Mouse (Mus musculus): Measurements from ENCODE around the gene Cep128. TPM values are rescaled to one million over a fixed set of nuclear protein-coding genes. Genes with fewer than 3 reads are reported as not detected.
A peak's percentile ranks its signal among the peaks of the same experiment; 100 is the strongest.

Cep128 gene
- polyA plus RNA-seq, 1 experiment from 2014 or later = 7.4 TPM

DNA sequence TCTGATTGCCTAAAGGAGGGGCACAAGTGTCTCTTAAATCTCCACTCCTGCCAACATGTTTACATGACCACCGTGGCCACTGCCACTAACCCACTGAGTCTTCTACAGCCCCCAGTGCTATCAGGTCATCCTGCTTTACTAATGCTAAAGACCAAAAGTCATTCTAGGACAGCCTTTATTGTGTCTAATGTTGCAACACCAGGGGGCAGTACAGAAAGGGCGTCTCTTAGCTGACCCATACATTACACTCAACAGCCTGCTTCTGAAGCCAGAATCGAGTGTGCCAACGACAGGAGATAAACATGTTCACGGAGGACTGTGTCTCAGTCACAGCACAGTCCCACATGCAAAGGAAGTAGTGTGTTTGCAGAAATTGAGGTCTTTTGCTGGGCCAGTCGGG, 30.9 kb upstream of the Cep128 start:
- H3K4me3 ChIP-seq (ENCODE audit: control insufficient read depth in 1 of 2, insufficient read depth in 1 of 2, low read depth in 1 of 2, low read length in 2 of 2) = no peak overlapping the region
- H3K36me3 ChIP-seq (ENCODE audit: control insufficient read depth, insufficient read depth, low read length) = no peaks in the 10 kb centered on the region
- no peak overlapping the region for H3K27ac ChIP-seq (replicated peaks in 1 of 2; ENCODE audit: control insufficient read depth in 1 of 2, insufficient read depth in 1 of 2, low read depth in 2 of 2, low read length in 2 of 2)
- H3K4me1 ChIP-seq (ENCODE audit: control insufficient read depth in 2 of 2, insufficient read depth in 2 of 2, low read length in 2 of 2) = no peaks in the 10 kb centered on the region
- 66% methylated on average over 6 of the region's 6 CpGs for WGBS
- H3K4me2 ChIP-seq (ENCODE audit: low read length) = no peak overlapping the region
- H3K9me3 ChIP-seq (ENCODE audit: control insufficient read depth, low read length) = no peaks in the 10 kb centered on the region
- no peak overlapping the region for H3K9ac ChIP-seq (ENCODE audit: low read length)
- H3K27me3 ChIP-seq (ENCODE audit: control insufficient read depth, insufficient read depth, low read length) = no peaks in the 10 kb centered on the region
- no peak for ATAC-seq (ENCODE audit: insufficient number of reproducible peaks, insufficient read depth, low FRiP score, low read depth)

DNA sequence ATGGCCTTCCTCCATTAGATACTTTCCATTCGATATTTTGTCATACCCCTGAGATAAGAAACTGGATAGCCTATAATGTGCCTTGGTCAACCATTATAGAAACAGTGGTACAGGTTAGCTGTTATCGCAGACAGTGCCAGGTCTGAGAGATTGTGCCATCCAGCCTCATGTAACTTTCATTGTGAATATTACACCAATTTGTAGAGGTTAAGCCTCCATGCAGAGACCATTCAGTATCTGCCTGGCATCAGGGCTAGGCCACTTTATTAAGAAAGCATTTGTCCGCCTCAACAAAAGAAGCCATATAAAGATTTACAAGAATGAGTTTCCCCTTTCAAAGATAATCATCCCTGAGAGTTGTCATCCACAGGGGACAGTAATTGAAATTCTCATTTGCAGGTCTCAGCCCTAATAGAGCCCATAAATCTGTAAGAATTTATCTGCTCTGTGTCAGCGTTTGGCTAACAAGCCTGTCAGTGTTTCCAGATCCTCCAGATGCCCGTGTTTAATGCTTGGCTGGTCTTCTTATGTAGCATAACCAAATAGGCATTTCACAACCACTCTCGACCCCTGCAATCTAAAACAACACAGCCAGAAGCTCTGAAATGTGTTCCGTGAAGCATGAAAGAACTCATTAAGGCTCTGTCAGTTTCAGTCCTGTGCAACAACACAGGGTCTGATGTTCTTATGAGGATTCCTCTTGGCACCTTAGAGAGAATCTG, 28.4 kb upstream of the Cep128 start:
- H3K9me3 ChIP-seq (ENCODE audit: control insufficient read depth, low read length) = no peaks in the 10 kb centered on the region
- H3K36me3 ChIP-seq (ENCODE audit: control insufficient read depth, insufficient read depth, low read length) = no peaks in the 10 kb centered on the region
- H3K27me3 ChIP-seq (ENCODE audit: control insufficient read depth, insufficient read depth, low read length) = no peaks in the 10 kb centered on the region
- H3K4me3 ChIP-seq (ENCODE audit: control insufficient read depth in 1 of 2, insufficient read depth in 1 of 2, low read depth in 1 of 2, low read length in 2 of 2) = no peak overlapping the region
- H3K4me1 ChIP-seq (ENCODE audit: control insufficient read depth in 2 of 2, insufficient read depth in 2 of 2, low read length in 2 of 2) = no peaks in the 10 kb centered on the region
- ATAC-seq (ENCODE audit: insufficient number of reproducible peaks, insufficient read depth, low FRiP score, low read depth) = no peak
- H3K9ac ChIP-seq (ENCODE audit: low read length) = no peak overlapping the region
- no peak overlapping the region for H3K27ac ChIP-seq (replicated peaks in 1 of 2; ENCODE audit: control insufficient read depth in 1 of 2, insufficient read depth in 1 of 2, low read depth in 2 of 2, low read length in 2 of 2)
- WGBS = 70% methylated on average over 7 of the region's 7 CpGs
- no peak overlapping the region for H3K4me2 ChIP-seq (ENCODE audit: low read length)

DNA sequence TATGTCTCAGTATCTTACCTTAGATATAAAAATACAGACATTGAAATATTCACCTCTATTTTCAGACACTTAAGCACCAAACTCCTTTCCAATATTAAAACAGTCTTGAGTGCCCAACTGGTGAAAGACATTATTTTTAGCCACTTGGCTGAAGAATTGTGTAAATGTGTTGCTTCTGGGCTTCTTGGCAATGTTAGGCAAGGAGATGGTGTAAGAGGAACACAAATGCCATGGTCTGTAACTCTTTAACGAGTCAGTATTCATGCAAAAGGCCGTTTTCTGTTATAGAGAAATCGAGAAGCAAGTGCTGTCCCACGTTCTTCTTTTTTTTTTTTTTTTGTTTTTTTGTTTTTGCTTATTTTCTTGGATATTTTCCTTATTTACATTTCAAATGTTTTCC, 26.1 kb upstream of the Cep128 start:
- no peaks in the 10 kb centered on the region for H3K4me1 ChIP-seq (ENCODE audit: control insufficient read depth in 2 of 2, insufficient read depth in 2 of 2, low read length in 2 of 2)
- ATAC-seq (ENCODE audit: insufficient number of reproducible peaks, insufficient read depth, low FRiP score, low read depth) = no peak

DNA sequence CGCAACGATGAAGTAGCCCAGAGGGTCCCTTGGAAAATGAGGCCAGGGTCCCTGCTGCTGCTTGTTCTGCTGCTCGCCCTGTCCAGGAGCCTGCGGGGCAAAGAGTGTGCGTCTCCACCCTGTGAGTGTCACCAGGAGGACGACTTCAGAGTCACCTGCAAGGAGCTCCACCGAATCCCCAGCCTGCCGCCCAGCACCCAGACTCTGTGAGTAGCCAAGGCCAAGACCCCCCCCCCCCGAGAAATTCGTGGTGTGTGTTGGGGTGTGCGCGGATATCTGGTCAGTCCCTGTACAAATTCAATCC, 16.8 kb upstream of the Cep128 start:
- H3K27me3 ChIP-seq (ENCODE audit: control insufficient read depth, insufficient read depth, low read length) = peaks cover 11% of the 10 kb centered on the region
- H3K4me2 ChIP-seq (ENCODE audit: low read length) = peak overlapping the region; percentile 91
- H3K9me3 ChIP-seq (ENCODE audit: control insufficient read depth, low read length) = no peaks in the 10 kb centered on the region
- no peaks in the 10 kb centered on the region; a peak in 1 of 4 replicates for H3K4me1 ChIP-seq (ENCODE audit: control insufficient read depth in 2 of 2, insufficient read depth in 2 of 2, low read length in 2 of 2)
- H3K4me3 ChIP-seq (ENCODE audit: control insufficient read depth in 1 of 2, insufficient read depth in 1 of 2, low read depth in 1 of 2, low read length in 2 of 2) = peak overlapping the region; percentile 43 to 44
- H3K9ac ChIP-seq (ENCODE audit: low read length) = peak overlapping the region; percentile 54; the same call in 1 of the 2 replicates
- WGBS = 5% methylated on average over 12 of the region's 12 CpGs
- H3K36me3 ChIP-seq (ENCODE audit: control insufficient read depth, insufficient read depth, low read length) = no peaks in the 10 kb centered on the region
- ATAC-seq (ENCODE audit: insufficient number of reproducible peaks, insufficient read depth, low FRiP score, low read depth) = no peak
- no peak overlapping the region for H3K27ac ChIP-seq (replicated peaks in 1 of 2; ENCODE audit: control insufficient read depth in 1 of 2, insufficient read depth in 1 of 2, low read depth in 2 of 2, low read length in 2 of 2)

More for the DNA sequence above, 26.1 kb upstream of the Cep128 start:
- H3K9ac ChIP-seq (ENCODE audit: low read length) = no peak overlapping the region
- H3K36me3 ChIP-seq (ENCODE audit: control insufficient read depth, insufficient read depth, low read length) = no peaks in the 10 kb centered on the region
- H3K27me3 ChIP-seq (ENCODE audit: control insufficient read depth, insufficient read depth, low read length) = no peaks in the 10 kb centered on the region
- 74% methylated on average over 4 of the region's 4 CpGs for WGBS
- H3K4me3 ChIP-seq (ENCODE audit: control insufficient read depth in 1 of 2, insufficient read depth in 1 of 2, low read depth in 1 of 2, low read length in 2 of 2) = no peak overlapping the region
- H3K9me3 ChIP-seq (ENCODE audit: control insufficient read depth, low read length) = no peaks in the 10 kb centered on the region
- no peak overlapping the region for H3K4me2 ChIP-seq (ENCODE audit: low read length)
- no peak overlapping the region for H3K27ac ChIP-seq (replicated peaks in 1 of 2; ENCODE audit: control insufficient read depth in 1 of 2, insufficient read depth in 1 of 2, low read depth in 2 of 2, low read length in 2 of 2)

DNA sequence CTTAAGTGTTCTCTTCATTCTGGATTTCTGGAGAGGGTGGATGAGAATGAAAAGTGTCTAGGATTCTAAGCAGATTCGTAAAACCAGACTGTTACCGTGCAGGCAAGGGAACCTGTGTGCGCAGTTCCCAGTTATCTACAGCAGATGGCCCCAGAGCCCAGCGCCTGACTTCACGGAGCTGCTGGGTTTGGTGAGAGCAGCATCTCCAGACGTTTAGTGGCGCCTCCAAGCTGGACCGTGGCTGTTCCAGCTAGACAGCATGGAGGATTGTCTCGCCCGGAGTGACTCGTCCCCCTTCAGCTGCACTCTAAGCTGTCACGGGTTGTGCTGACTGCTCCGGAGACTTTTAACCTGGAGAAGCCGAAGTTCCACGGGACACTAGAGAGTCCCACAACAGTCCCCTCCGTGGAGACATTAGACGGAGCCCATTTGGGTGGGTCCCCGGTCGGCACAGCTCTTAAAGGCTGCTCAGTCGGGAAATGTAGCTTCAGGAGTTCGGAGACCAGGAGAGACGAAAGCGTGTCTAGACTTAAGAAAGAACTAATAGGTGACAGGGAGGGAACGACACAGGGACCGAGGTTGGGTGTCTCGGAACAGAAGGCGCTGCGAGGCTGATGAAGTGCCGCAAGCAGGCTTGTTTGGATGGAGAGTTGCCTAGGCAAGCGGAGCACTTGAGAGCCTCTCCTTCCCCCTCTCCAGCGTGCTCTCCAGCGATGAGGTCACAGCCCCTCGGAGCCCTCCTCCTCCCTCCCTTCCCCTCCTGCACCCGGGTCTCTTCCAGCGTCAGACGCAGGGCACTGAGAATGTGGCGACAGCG, 16.2 kb upstream of the Cep128 start:
- H3K4me1 ChIP-seq (ENCODE audit: control insufficient read depth in 2 of 2, insufficient read depth in 2 of 2, low read length in 2 of 2) = no peaks in the 10 kb centered on the region; a peak in 1 of 4 replicates
- WGBS = under 1% methylated on average over 35 of the region's 38 CpGs
- peak overlapping the region; percentile 43 to 44 for H3K4me3 ChIP-seq (ENCODE audit: control insufficient read depth in 1 of 2, insufficient read depth in 1 of 2, low read depth in 1 of 2, low read length in 2 of 2)
- no peak overlapping the region for H3K27ac ChIP-seq (replicated peaks in 1 of 2; ENCODE audit: control insufficient read depth in 1 of 2, insufficient read depth in 1 of 2, low read depth in 2 of 2, low read length in 2 of 2)
- ATAC-seq (ENCODE audit: insufficient number of reproducible peaks, insufficient read depth, low FRiP score, low read depth) = peak; percentile 81
- H3K4me2 ChIP-seq (ENCODE audit: low read length) = peak overlapping the region; percentile 91
- no peaks in the 10 kb centered on the region for H3K36me3 ChIP-seq (ENCODE audit: control insufficient read depth, insufficient read depth, low read length)
- peaks cover 11% of the 10 kb centered on the region for H3K27me3 ChIP-seq (ENCODE audit: control insufficient read depth, insufficient read depth, low read length)
- peak overlapping the region; percentile 54; the same call in 1 of the 2 replicates for H3K9ac ChIP-seq (ENCODE audit: low read length)
- H3K9me3 ChIP-seq (ENCODE audit: control insufficient read depth, low read length) = no peaks in the 10 kb centered on the region

DNA sequence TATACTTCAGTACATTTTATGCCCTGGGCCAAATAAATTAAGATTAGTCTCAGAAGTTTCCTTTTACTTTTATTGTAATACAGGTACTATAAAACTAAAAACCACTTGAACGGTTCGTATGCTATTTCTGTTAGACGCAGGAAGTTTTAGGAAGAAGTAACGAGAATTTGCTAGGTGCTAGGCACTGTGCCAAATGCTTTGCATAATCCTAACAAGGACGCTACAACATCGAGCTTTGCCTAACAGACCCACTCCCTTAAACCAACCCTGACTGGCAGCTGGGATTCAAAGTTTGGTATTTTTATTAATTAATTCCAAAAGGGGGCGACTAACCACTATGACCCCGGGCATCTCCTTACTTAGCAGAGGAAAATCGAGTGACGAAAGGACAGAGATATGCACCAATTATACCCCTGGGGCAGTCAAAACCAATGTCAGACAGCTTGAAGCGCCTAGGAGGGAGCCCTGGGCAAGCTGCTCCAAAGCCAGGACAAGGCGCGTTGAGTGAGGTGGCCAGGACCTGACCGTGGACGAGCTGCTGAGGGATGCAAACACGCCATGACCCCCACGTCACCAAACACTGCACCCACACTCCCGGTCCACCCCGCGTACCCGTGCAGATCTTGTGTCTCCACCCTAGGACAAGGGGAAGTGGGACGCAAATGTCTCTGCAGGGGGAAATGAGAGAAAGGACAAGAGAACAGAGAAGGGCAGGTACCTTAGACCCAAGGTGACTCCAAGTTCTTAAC, 519 bp downstream of the Cep128 start:
- Histone ChIP-seq H3K9ac (ENCODE audit: low read length) (peak overlapping the region; percentile 63), H3K4me1 (ENCODE audit: control insufficient read depth in 2 of 2, insufficient read depth in 2 of 2, low read length in 2 of 2) (peaks cover 0 to 5% of the 10 kb centered on the region in 2 experiments; a peak in 2 of 4 replicates), H3K4me2 (ENCODE audit: low read length) (peak overlapping the region; percentile 80), H3K9me3 (ENCODE audit: control insufficient read depth, low read length) (no peaks in the 10 kb centered on the region), H3K36me3 (ENCODE audit: control insufficient read depth, insufficient read depth, low read length) (no peaks in the 10 kb centered on the region), H3K27ac (replicated peaks in 1 of 2; ENCODE audit: control insufficient read depth in 1 of 2, insufficient read depth in 1 of 2, low read depth in 2 of 2, low read length in 2 of 2) (no peak overlapping the region), H3K4me3 (ENCODE audit: control insufficient read depth in 1 of 2, insufficient read depth in 1 of 2, low read depth in 1 of 2, low read length in 2 of 2) (peak overlapping the region; percentile 60 to 77), H3K27me3 (ENCODE audit: control insufficient read depth, insufficient read depth, low read length) (no peaks in the 10 kb centered on the region)
- peak; percentile 18; the same call in 1 of the 2 replicates for ATAC-seq (ENCODE audit: insufficient number of reproducible peaks, insufficient read depth, low FRiP score, low read depth)
- 4% methylated on average over 22 of the region's 22 CpGs for WGBS

DNA sequence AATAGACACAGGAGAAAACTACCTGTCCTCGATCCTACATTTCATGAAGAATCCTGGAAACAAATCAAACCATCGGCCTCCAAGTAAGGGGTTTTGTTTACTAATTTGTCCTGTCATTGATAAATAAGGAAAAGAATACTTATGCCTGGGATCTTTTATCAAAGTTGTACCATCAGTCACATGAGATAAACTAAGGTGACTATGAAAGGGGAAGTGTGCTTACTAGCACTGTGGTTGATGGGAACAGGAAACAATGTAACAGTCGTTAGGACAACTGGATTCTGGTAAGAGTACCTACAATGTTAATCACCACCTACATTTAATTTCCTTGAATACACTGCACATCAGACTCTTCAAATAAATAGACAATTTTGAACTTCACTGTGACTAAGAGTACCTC, 15.0 kb downstream of the Cep128 start:
- no peaks in the 10 kb centered on the region for H3K9me3 ChIP-seq (ENCODE audit: control insufficient read depth, low read length)
- 84% methylated on average over 3 of the region's 3 CpGs for WGBS
- H3K4me2 ChIP-seq (ENCODE audit: low read length) = no peak overlapping the region
- no peak overlapping the region for H3K4me3 ChIP-seq (ENCODE audit: control insufficient read depth in 1 of 2, insufficient read depth in 1 of 2, low read depth in 1 of 2, low read length in 2 of 2)
- no peak overlapping the region for H3K9ac ChIP-seq (ENCODE audit: low read length)
- H3K27ac ChIP-seq (replicated peaks in 1 of 2; ENCODE audit: control insufficient read depth in 1 of 2, insufficient read depth in 1 of 2, low read depth in 2 of 2, low read length in 2 of 2) = no peak overlapping the region
- H3K4me1 ChIP-seq (ENCODE audit: control insufficient read depth in 2 of 2, insufficient read depth in 2 of 2, low read length in 2 of 2) = no peaks in the 10 kb centered on the region
- no peaks in the 10 kb centered on the region for H3K27me3 ChIP-seq (ENCODE audit: control insufficient read depth, insufficient read depth, low read length)
- 0 out of 2 replicates have a peak, but pooled peaks cover 4% of the 10 kb centered on the region for H3K36me3 ChIP-seq (ENCODE audit: control insufficient read depth, insufficient read depth, low read length)
- no peak for ATAC-seq (ENCODE audit: insufficient number of reproducible peaks, insufficient read depth, low FRiP score, low read depth)

Measured in heart, embryonic 14.5 days (tissue).